9 mouse cellular contexts compared by ENCODE assay signal in genomic region chr5:103526668-103527436, GRCm38 (mm10).
"Had no signal": no experiment of that assay in that cellular context is flagged by ENCODE, and none has a peak within 500 bp of the region (broad histone marks: within the 10 kb centered on the region; RNA-seq: fewer than 3 reads in every experiment).

No protein-coding gene starts in this region.

- H3K36me3 ChIP-seq: liver, embryonic 15.5 days had no signal

- H3K27me3 ChIP-seq: limb, embryonic 13.5 days; liver, embryonic 15.5 days; neural tube, embryonic 13.5 days; stomach, embryonic 15.5 days had no signal

- H3K4me3 ChIP-seq: limb, embryonic 13.5 days; liver, embryonic 15.5 days; neural tube, embryonic 13.5 days; stomach, embryonic 15.5 days had no signal

- H3K4me1 ChIP-seq: limb, embryonic 13.5 days; liver, embryonic 15.5 days; neural tube, embryonic 13.5 days; stomach, embryonic 15.5 days had no signal

- H3K27ac ChIP-seq: limb, embryonic 13.5 days; liver, embryonic 15.5 days; neural tube, embryonic 13.5 days; stomach, embryonic 15.5 days had no signal

- H3K4me2 ChIP-seq: limb, embryonic 13.5 days; liver, embryonic 15.5 days; neural tube, embryonic 13.5 days; stomach, embryonic 15.5 days had no signal

- H3K9ac ChIP-seq: limb, embryonic 13.5 days; liver, embryonic 15.5 days; neural tube, embryonic 13.5 days; stomach, embryonic 15.5 days had no signal

- H3K9me3 ChIP-seq: limb, embryonic 13.5 days; liver, embryonic 15.5 days; neural tube, embryonic 13.5 days; stomach, embryonic 15.5 days had no signal

- DNase-seq: left cerebral cortex, postnatal 4 days; lung, postnatal 36 days; right cerebral cortex, postnatal 14 days; thymus, adult 2 months; thymus, postnatal 25 days had no signal
